Mouse (Mus musculus) thymus, adult 2 months (tissue): Measurements from ENCODE around the gene Prcd.

Source experiments
- CTCF ChIP-seq: fragments of 200-500 bp; IDR thresholded peaks from 2 replicates; pipeline ENCODE4 v1.5.1; 2012; ENCODE audit warnings: mild to moderate bottlenecking, control low read depth, low read length, moderate library complexity, borderline replicate concordance; ENCODE audit not compliant: control insufficient read depth, poor library complexity, insufficient read depth; ENCODE audit errors: extremely low read depth
- POLR2A ChIP-seq: fragments of 200-500 bp; IDR thresholded peaks from 2 replicates; pipeline ENCODE4 v1.6.1; 2012; ENCODE audit warnings: mild to moderate bottlenecking, low read length, control low read depth, moderate library complexity; ENCODE audit not compliant: control insufficient read depth, poor library complexity, insufficient read depth; ENCODE audit errors: extremely low read depth

GRCm38 (mm10) chr11:116623281-116624124, 29.8 kb upstream of the Prcd start:
- 0 out of 2 replicates have a peak, but pooled peaks have one; percentile 22 for TF ChIP-seq CTCF
- no peak for TF ChIP-seq POLR2A
